Mouse (Mus musculus): ENCODE data around the gene Ckap5. TPM values are rescaled to one million over a fixed set of nuclear protein-coding genes. Genes with fewer than 3 reads are reported as not detected.

Ckap5 gene
- polyA plus RNA-seq, 1 experiment, result 102 TPM

DNA sequence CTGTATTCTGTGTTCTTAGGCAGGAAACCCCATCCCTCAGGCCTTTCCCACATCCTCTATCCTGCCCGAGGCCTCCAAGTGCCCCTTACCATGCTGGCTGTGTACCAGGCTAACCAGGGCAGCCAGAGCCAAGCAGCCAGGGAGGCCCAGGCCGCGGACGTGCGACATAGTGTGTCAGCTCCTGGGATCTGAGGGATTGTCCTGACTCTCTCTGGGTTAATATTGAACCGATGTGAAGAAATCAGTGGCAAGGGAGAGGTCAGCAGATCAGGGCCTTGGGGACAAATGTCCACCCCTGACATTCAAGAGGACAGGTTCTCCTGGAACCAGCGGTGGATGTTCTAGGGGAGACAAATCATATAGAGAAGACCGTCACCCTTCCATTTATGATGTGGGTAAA lies 109.7 kb downstream of the Ckap5 start, which contains the start of gene F2:
F2 (minus strand) TSS at position 186 of the 400 bp plus-strand sequence.
- H3K27ac ChIP-seq (ENCODE audit: insufficient read depth, low read length), result no peak within 1 kb of the TSS
- no peak within 1 kb of the TSS for H3K4me3 ChIP-seq (ENCODE audit: insufficient read depth, low read length)
- TF ChIP-seq CTCF (IDR thresholded peaks at IDR 0.05; ENCODE audit: borderline replicate concordance, insufficient read depth, low read length) (no peak), POLR2A (IDR thresholded peaks at IDR 0.05; ENCODE audit: low read depth, low read length) (no peak)
- no peaks in the 10 kb centered on the region for H3K4me1 ChIP-seq (ENCODE audit: control insufficient read depth, insufficient read depth, low read length)

DNA sequence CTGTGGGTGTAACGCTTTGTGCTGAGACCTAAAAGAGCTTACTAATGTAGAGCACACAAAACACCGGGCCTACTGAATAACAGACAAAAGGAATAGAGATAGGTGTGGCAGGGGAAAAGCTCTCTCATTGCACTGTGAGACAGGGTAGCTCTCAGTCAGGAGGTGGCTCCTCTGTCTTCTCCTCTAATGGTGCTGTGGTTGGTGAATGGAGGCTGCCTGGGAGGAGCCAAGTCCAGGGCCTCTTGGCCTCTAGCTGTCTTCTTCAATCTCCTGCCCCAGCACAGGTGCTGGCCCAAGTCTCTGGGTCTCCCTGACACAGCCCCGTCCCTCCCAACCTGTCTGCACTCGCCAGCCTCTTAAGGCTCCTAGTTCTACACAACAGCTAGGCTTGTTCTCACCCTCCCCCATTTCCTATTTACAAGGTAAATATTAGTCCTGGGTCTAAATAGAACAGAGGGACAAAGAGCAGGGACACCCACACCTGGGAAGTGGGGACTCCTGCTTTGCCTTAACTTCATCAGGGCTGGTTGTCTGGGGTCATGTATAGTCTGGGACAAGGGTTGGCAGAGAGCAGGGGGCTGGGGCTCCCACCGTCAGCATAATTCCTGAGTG lies 110.3 kb downstream of the Ckap5 start:
- Histone ChIP-seq H3K4me1 (ENCODE audit: control insufficient read depth, insufficient read depth, low read length) (no peaks in the 10 kb centered on the region), H3K27ac (ENCODE audit: insufficient read depth, low read length) (no peak overlapping the region), H3K4me3 (ENCODE audit: insufficient read depth, low read length) (no peak overlapping the region)
- TF ChIP-seq CTCF (IDR thresholded peaks at IDR 0.05; ENCODE audit: borderline replicate concordance, insufficient read depth, low read length) (no peak), POLR2A (IDR thresholded peaks at IDR 0.05; ENCODE audit: low read depth, low read length) (no peak)

DNA sequence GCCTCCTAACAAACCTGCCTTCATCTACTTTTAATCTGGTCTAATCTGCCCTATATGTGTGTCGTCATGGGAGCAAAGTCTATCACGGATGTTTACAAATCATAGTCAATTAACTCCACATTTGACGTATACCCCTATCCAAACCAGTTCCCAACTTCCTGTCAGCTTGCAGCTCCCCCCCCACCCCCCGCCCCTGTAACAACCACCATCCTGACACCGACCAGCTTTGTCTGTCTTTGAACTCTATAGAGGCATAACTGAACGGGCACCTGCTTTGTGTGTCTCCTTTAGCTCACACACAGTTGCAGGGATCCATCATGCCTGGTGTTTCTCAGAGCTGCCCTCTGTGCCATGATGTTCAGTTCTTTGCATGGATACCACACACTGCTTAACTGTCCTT lies 112.4 kb downstream of the Ckap5 start:
- Histone ChIP-seq H3K4me3 (ENCODE audit: insufficient read depth, low read length) (no peak overlapping the region), H3K4me1 (ENCODE audit: control insufficient read depth, insufficient read depth, low read length) (no peaks in the 10 kb centered on the region), H3K27ac (ENCODE audit: insufficient read depth, low read length) (no peak overlapping the region)
- TF ChIP-seq CTCF (IDR thresholded peaks at IDR 0.05; ENCODE audit: borderline replicate concordance, insufficient read depth, low read length) (no peak), POLR2A (IDR thresholded peaks at IDR 0.05; ENCODE audit: low read depth, low read length) (no peak)

DNA sequence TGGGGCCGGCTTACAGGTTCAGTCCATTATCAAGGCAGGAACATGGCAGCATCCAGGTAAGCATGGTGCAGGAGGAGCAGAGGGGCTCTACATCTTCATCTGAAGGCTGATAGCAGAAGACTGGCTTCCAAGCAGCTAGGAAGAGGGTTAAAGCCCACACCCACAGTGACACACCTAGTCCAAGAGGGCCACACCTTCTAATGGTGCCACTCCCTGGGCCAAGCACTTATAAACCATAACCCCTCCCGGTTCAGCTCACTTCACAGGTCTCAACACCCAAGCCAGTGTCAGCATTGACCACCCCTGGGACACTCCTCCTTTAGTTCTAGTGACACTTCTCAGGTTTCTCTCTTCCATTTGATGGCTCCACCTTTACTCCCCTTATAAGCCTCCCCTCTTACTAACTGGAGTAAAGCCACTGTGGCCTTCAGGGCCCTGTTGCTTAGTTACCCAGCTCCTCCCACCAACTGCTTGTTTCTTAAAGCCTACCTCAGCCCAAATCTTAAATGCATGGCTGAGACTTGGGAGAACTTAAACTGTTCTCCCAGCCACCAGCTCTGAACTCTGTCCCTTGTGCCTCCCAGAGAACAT lies 116.4 kb downstream of the Ckap5 start:
- Histone ChIP-seq H3K4me1 (ENCODE audit: control insufficient read depth, insufficient read depth, low read length) (no peaks in the 10 kb centered on the region), H3K4me3 (ENCODE audit: insufficient read depth, low read length) (no peak overlapping the region), H3K27ac (ENCODE audit: insufficient read depth, low read length) (no peak overlapping the region)
- TF ChIP-seq CTCF (IDR thresholded peaks at IDR 0.05; ENCODE audit: borderline replicate concordance, insufficient read depth, low read length), result no peak
- no peak for TF ChIP-seq POLR2A (IDR thresholded peaks at IDR 0.05; ENCODE audit: low read depth, low read length)

DNA sequence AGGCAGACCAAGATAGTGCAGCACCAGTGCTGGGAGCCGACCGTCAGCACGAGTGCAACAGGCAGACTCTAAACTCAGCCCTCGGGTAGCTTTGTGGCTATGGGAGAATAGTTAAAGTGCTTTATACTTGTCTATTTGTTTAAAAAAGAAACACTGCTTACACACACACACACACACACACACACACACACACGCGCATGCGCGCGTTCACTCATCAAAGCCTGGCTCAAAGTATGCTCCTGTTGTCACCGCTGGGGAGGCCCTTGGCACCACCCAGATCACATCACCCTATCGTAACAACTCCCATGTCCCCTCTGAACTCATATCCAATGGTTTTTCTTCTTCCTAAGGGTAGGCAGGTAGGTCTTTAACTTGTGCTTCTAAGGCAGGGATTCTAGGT lies 117.5 kb downstream of the Ckap5 start:
- H3K4me1 ChIP-seq (ENCODE audit: control insufficient read depth, insufficient read depth, low read length), result no peaks in the 10 kb centered on the region
- no peak overlapping the region for H3K27ac ChIP-seq (ENCODE audit: insufficient read depth, low read length)
- H3K4me3 ChIP-seq (ENCODE audit: insufficient read depth, low read length), result no peak overlapping the region
- TF ChIP-seq CTCF (IDR thresholded peaks at IDR 0.05; ENCODE audit: borderline replicate concordance, insufficient read depth, low read length) (no peak), POLR2A (IDR thresholded peaks at IDR 0.05; ENCODE audit: low read depth, low read length) (no peak)

DNA sequence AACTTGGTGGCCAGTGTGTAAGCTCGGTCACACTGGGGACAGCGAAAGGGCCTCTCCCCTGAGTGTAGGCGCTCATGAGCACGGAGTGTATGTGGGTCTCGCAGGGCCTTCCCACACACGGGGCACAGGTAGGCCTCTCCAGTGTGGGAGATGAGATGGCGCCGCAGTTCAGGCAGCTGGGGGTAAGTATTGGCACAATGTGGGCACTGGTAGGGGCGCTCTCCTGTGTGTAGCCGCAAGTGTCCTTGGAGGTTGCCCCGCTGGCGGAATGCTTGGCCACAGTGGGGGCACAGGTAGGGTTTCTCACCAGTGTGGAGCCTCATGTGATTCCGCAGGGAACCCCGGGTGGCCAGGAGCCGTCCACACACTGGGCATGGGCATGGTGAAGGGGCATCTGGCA lies 118.8 kb downstream of the Ckap5 start:
- TF ChIP-seq CTCF (IDR thresholded peaks at IDR 0.05; ENCODE audit: borderline replicate concordance, insufficient read depth, low read length) (no peak), POLR2A (IDR thresholded peaks at IDR 0.05; ENCODE audit: low read depth, low read length) (no peak)
- H3K4me3 ChIP-seq (ENCODE audit: insufficient read depth, low read length), result no peak overlapping the region
- no peaks in the 10 kb centered on the region for H3K4me1 ChIP-seq (ENCODE audit: control insufficient read depth, insufficient read depth, low read length)
- H3K27ac ChIP-seq (ENCODE audit: insufficient read depth, low read length), result no peak overlapping the region

DNA sequence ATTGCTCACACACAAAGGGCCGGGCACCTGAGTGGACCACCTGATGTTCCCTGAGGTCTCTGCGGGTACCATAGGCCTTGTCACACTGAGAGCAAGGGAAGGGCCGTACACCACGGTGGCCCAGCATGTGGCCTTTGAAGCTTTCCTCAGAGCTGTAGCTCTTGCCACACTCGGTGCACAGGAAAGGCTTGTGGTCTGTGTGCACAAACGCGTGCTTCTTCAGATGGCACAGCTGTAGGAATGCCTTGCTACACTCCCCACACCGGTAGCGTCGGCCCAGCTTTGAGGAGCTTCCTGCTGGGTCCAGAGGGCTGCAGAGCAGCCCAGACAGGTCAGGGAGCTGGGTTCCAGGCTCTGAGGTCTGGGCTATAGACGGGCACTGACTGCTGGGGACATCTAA lies 119.2 kb downstream of the Ckap5 start:
- Histone ChIP-seq H3K4me1 (ENCODE audit: control insufficient read depth, insufficient read depth, low read length) (no peaks in the 10 kb centered on the region), H3K27ac (ENCODE audit: insufficient read depth, low read length) (no peak overlapping the region), H3K4me3 (ENCODE audit: insufficient read depth, low read length) (no peak overlapping the region)
- TF ChIP-seq POLR2A (IDR thresholded peaks at IDR 0.05; ENCODE audit: low read depth, low read length) (no peak), CTCF (IDR thresholded peaks at IDR 0.05; ENCODE audit: borderline replicate concordance, insufficient read depth, low read length) (no peak)

DNA sequence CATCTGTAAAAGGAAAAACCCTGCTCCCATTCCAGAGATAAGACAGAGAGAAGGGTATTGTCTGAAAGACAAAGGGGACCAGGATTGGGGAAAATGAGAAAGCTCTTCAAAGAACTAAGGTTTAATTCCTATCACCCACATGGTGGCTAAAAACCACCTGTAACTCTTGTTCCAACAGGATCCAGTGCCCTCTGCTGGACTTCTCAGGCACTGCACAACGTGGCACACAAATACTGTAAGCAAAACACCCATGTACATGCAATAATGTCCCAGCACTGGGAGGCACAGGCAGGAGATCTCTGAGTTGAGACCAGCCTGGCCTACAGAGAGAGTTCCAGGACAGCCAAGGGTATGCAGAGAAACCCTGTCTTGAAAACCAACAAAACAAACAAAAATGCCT lies 120.2 kb downstream of the Ckap5 start:
- Histone ChIP-seq H3K27ac (ENCODE audit: insufficient read depth, low read length) (no peak overlapping the region), H3K4me1 (ENCODE audit: control insufficient read depth, insufficient read depth, low read length) (peaks cover 2% of the 10 kb centered on the region; the same call in 1 of the 2 replicates), H3K4me3 (ENCODE audit: insufficient read depth, low read length) (no peak overlapping the region)
- TF ChIP-seq CTCF (IDR thresholded peaks at IDR 0.05; ENCODE audit: borderline replicate concordance, insufficient read depth, low read length) (peak; percentile 64; the same call in 1 of the 2 replicates), POLR2A (IDR thresholded peaks at IDR 0.05; ENCODE audit: low read depth, low read length) (no peak)

DNA sequence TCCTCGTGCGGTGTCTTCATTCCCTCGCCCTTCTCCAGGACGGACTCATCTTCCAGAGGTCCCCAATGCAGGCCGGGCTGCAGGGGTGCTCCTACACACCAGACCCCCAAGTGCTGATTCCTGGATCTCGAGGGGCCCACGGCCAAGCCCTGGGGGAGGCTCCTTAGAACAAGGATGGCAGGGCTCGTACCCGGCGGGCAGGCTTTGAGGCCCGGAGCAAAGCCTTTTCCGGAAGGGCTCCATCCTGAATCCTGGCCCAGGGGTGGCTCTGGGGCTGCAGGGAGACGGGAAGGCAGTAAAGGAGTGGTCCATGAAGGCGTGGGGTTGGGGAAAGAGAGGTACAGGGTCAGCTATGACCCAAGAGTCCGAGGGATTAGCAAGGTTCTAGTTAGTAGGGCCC lies 122.6 kb downstream of the Ckap5 start:
- TF ChIP-seq CTCF (IDR thresholded peaks at IDR 0.05; ENCODE audit: borderline replicate concordance, insufficient read depth, low read length) (no peak), POLR2A (IDR thresholded peaks at IDR 0.05; ENCODE audit: low read depth, low read length) (no peak)
- H3K4me1 ChIP-seq (ENCODE audit: control insufficient read depth, insufficient read depth, low read length), result peaks cover 6% of the 10 kb centered on the region; the same call in 1 of the 2 replicates
- peak overlapping the region; percentile 91 for H3K4me3 ChIP-seq (ENCODE audit: insufficient read depth, low read length)
- peak overlapping the region; percentile 85; the same call in 1 of the 2 replicates for H3K27ac ChIP-seq (ENCODE audit: insufficient read depth, low read length)

Data from embryonic fibroblast, embryonic 13.5 days (primary cell).